Mouse (Mus musculus) adrenal gland, postnatal 10 days (tissue): Measurements from ENCODE around the gene Zfp738. TPM values are rescaled to one million over a fixed set of nuclear protein-coding genes. Genes with fewer than 3 reads are reported as not detected.
"Not testable (repeated sequence)": the region's sequence is repeated elsewhere in the genome, so short reads cannot be mapped to it uniquely, and the experiment has no call there.

Experiments
- DNase-seq: peaks from one replicate; pipeline ENCODE4 v3.0.0; 2021; ENCODE audit warnings: mixed read lengths
- long read RNA-seq, 2 experiments: library from polyadenylated mRNA; stranded (forward); transcript quantifications; one replicate each; pipeline ENCODE4 v2.0.0; 2021
- total RNA-seq, 2 experiments: library from RNA; stranded (reverse); gene quantifications; 2 replicates each; pipeline ENCODE4 v1.2.3; 2021

The Zfp738 gene
- 10 to 100 TPM in 1 of 2 experiments, 1 to 10 TPM in 1; 8.5 to 12.7 TPM for total RNA-seq
- long read RNA-seq, experiment 1, partial matches to known transcripts = 0 of 5 reads
- long read RNA-seq, experiment 1, other reads (novel, unspliced or antisense) = 2 of 5 reads
- long read RNA-seq, experiment 2, full-length matches to known transcripts = 3 of 3 reads
- long read RNA-seq, experiment 2, partial matches to known transcripts = 0 of 3 reads
- long read RNA-seq, experiment 2, other reads (novel, unspliced or antisense) = 0 of 3 reads

DNA sequence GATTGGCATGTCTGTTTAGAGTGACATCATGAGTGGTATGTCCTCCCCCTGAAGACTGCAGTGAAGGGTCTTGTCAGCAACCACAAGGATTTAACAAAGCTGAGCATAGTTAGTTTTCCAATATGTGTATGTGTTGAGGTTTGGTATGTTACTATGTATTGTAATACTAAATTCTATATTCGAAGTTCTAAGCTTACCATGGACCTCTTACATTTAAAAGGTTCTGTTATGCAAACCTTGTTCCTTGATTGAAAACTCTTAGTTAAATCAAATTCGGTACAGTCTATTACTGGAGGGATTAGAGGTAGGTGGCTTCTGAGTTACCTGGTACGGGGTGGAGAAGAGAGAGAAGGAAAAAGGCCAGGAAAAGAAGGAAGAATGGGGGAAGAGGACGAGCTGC, at the start of gene Zfp738:
Gene Zfp738 (minus strand): TSS at position 101 of the 400 bp plus-strand sequence.
- no peak for DNase-seq

DNA sequence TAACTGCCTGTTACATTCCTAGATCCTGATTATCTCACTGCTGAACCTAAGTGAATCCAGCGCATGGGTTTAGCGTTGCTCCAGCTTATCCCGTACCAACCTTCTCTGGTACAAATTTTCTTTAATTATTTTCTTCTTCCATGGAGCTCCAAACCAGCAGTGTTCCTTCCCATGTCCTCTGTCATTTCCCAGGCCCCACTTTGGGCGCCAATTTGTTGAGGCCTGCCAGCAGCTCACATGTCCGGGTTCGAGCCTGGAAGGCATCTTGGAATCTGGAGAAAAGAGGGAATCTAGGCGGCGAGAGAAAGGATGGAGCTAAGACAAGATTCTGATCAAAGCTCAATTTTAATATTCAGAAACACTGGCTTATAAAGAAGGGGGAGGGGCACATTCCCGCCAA, 47.5 kb upstream of the Zfp738 start:
- DNase-seq = not testable (repeated sequence)

DNA sequence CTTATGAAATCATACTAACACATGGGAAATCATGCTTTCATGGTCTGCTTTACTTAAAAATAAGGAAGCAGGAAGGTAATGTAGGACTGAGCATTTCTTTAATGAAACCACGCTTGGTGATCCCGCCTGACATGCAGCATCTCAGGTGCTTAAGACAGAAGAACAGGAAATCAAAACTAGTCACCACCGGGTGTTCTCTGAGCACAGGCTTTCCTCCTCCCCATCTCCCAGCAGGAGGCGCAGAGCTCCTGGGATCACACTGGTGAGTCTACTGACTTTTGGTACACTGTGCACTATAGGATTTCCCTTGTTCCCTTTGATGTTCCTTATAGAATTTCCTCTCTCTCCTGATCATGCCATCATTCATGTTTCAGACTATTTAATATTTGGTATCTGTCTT, 42.6 kb upstream of the Zfp738 start:
- DNase-seq = peak; percentile 46

DNA sequence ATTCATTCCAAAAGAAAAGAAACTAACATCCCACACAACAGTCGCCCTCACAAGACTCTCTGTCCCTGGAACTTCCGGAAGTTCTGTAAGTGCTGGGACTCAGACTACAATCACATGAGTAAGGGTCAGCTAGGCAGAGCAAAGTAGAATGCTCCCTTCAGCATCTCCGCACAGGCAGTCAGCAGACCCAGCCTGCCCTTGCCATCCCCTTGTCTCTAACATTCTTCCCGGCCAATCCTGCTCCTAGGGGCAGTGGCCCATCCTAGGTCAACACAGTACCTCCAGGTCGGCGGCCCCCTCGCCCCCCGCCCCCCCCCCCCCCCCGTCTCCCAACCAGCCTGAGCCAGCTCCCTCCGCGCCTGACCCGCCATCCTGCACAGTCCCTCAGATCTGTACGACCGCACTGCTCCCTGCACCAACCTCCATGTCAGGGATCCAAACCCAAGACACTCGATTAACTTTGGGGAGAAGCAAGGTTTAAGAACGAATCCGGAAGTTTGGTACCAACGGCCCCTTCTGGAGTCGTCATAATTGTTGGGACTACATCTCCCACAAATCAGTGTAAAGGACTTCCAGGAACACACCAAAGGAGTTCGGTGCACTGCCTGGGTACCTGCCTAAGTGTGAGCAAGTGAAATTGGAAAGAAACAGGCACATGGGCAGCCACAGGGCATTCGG, 41.9 kb upstream of the Zfp738 start, which contains the start of gene Zfp65:
Gene Zfp65 (minus strand): TSS at position 533 of the 678 bp plus-strand sequence.
- DNase-seq = peak; percentile 62

DNA sequence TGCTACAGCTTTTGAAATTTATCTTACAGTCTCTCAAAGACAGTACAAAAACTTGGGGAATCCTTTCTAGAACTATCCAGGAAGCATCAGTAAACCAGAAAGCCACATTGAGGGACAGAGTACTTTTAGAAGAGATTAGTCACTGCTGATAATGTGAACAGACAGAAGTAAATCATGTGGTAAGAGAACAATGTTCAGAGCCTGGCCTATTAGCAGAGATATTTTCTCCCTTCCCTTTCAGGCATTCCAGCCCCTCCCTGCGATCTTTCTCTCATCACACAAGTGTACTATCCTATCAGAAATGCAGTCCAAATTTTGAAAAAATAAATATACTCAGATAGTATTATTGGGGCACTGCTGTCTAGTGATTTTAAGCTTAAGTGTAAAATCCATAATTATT, 41.2 kb upstream of the Zfp738 start:
- DNase-seq = no peak

DNA sequence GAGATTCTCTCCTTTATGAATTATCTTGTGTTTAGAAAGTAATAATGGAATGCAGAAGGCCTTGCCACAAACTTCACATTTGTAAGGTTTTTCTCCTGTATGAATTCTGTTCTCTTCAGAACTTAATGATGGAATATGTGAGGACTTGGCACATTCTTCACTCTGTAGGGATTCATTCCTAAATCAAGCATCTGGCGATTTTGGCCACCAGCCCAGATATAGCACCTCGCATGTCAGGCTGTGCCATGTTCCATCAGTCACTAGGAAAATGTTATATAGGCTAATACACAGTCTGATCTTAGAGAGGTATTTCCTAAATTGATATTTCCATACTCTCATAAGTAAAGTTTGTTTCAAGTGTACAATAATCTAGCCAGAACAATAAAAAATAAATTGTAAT, 38.5 kb upstream of the Zfp738 start:
- DNase-seq = not testable (repeated sequence)

DNA sequence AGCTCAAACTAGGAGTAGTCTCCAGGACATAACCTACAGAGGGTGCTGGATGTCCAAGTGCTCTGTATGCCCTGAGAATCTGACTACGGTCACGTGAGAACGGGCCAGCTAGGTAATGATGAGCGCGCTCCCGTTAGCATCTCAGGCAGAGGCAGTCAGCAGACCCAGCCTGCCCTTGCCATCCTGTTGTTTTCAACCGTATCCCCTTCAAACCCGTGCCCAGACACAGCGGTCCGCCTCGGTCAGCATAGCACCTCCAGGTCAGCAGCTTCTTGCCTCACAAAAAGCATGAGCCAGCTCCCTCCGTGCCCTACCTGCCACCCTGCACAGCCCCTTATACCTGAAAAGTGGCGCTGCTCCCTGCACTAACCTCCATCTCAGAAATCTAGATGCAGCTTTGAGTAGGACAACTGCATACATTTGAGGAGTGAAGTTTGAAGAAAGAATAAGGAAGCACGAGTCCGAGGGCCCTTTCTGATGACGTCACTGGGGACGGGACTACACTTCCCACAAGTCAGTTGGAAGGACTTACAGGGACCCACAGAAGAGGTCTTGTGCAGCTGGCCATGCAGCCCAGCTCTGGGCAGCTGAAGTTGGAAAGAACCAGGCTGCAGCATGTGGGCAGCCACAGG, 37.1 kb upstream of the Zfp738 start:
- DNase-seq = peak; percentile 92

DNA sequence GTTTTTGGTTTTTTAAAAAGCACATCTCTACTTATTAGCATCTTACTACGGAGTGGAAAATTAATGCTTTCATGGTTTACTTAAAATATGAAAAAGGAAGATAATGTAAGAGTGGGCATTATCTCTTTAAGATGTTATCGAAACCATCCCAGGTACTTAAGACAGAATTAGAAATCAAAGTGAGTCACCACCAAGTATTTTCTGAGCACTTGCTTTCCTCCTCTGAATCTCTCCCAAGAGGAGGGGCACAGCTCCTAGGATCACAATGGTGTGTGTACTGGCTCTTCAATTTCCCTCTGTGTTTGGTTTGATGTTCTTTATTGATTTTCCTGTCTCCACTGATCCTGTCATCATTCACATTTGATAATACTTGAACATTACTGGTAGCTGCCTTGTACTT, 3.0 kb downstream of the Zfp738 start:
- not testable (repeated sequence) for DNase-seq

DNA sequence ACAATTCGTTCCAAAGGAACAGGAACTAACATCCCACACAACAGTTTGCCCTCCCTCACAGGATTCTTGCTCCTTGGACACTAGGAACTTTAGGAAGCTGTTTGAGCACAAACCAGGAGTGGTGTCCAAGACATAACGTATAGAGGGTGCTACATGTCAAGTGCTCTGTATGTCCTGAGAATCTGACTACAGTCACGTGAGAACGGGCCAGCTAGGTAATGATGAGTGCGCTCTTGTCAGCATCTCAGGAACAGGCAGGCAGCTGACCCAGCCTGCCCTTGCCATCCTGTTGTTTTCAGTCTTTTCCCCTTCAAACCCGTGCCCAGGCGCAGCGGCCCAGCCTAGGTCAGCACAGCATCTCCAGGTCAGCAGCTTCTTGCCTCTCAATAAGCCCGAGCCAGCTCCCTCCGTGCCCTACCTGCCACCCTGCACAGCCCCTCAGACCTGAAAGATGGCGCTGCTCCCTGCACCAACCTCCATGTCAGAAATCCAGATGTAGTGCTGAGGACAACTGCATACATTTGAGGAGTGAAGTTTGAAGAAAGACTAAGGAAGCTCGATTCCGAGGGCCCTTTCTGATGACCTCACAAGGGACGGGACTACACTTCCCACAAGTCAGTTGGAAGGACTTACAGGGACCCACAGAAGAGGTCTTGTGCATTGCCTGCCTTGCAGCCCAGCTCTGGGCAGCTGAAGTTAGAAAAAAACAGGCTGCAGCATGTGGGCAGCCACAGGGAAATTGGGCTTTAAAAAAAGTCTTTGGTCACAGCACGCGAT, 3.7 kb downstream of the Zfp738 start:
- peak; percentile 91 for DNase-seq

DNA sequence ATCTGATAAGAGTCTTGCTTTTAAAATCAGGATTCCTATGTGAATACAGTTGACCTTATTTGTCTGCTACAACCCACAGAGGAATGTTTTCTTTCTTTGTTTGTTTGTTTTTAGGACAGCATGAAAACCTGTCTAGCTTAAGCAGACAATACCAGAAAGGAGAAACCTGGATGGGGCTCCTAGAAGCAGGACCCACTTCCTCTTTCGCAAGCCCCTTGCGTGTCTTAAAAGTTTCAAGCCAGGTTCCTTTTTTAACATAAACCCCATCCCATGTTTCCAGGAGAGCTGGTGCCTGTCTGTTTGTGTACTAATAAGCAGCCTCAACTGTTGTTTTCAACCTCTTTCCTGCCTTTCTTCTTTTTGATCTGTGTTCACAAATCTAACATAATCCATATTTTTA, 12.0 kb downstream of the Zfp738 start:
- no peak for DNase-seq

DNA sequence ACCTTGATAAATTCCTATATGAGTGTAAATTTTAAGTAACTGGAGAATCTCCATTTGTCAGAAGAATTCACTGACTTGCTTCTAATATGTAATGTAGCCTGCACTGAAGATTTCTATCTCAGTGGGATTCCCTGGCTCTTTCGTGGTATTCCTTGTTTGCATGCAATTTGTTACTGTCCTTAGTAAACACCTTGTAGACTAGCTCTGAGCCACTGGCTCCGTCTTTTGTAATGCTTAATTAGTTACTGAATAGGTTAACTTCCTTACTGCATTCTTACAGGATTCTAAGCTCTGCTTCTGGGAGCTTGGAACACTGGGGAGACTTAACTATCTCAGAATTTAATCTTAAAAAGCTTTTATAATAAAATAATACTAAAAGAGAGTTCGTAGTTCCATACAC, 34.4 kb downstream of the Zfp738 start:
- no peak for DNase-seq

DNA sequence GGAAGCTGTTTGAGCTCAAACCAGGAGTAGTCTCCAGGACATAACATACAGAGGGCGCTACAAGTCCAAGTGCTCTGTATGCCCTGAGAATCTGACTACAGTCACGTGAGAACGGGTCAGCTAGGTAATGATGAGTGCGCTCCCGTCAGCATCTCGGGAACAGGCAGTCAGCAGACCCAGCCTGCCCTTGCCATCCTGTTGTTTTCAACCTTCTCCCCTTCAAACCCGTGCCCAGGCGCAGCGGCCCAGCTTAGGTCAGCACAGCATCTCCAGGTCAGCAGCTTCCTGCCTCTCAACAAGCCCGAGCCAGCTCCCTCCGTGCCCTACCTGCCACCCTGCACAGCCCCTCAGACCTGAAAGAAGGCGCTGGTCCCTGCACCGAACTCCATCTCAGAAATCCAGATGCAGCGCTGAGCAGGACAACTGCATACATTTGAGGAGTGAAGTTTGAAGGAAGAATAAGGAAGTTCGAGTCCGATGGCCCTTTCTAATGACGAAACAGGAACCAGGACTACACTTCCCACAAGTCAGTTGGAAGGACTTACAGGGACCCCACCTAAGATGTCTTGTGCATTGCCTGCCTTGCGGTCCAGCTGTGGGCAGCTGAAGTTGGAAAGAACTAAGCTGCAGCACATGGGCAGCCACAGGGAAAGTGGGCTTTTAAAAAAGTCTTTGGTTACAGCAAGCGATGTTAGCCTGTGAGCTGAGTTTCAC, 49.4 kb downstream of the Zfp738 start, which contains the start of the genes Gm49345 and Zfp729a:
Gene Gm49345 (minus strand): TSS at position 476 of the 714 bp plus-strand sequence.
Gene Zfp729a (minus strand): TSS at position 498 of the 714 bp plus-strand sequence.
- DNase-seq = peak; percentile 89

DNA sequence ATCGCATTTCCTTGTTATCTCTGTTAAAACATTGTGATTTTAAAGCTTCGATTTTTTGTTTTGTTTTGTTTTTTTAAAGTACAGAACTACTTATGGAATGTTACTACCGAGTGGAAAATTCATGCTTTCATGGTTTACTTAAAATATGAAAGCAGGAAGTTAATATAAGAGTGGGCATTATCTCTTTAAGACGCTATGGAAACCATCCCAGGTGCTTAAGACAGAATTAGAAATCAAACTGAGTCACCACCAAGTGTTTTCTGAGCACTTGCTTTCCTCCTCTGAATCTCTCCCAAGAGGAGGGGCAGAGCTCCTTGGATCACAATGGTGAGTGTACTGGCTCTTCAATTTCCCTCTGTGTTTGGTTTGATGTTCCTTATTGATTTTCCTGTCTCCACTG, 76.8 kb downstream of the Zfp738 start:
- no peak for DNase-seq

DNA sequence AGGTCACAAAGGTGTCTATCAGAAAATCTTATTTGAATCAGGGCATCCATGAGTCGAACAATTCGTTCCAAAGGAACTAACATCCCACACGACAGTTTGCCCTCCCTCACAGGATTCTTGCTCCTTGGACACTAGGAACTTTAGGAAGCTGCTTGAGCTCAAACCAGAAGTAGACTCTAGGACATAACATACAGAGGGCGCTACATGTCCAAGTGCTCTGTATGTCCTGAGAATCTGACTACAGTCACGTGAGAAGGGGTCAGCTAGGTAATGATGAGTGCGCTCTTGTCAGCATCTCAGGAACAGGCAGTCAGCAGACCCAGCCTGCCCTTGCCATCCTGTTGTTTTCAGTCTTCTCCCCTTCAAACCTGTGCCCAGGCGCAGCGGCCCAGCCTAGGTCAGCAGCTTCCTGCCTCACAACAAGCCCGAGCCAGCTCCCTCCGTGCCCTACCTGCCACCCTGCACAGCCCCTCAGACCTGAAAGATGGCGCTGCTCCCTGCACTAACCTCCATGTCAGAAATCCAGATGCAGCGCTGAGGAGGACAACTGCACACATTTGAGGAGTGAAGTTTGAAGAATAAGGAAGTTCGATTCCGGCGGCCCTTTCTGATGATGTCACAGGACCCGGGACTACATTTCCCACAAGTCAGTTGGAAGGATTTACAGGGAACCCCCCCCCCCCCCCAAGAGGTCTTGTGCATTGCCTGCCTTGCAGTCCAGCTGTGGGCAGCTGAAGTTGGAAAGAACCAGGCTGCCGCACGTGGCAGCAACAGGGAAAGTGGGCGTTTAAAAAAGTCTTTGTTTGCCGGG, 77.6 kb downstream of the Zfp738 start, which contains the start of gene Zfp729b:
Gene Zfp729b (minus strand): TSS at position 642 of the 811 bp plus-strand sequence.
- peak; percentile 92 for DNase-seq

Other genes with a start within 250 kb of the Zfp738 start
- gene Zfp874a, start 235.4 kb downstream of the Zfp738 start, total RNA-seq = 10 to 100 TPM; 11.1 to 13.2 TPM
- gene Zfp874b, start 202.8 kb downstream of the Zfp738 start, total RNA-seq = 10 to 100 TPM; 11.7 to 14.2 TPM
- 1 to 10 TPM; 6.0 to 8.1 TPM for gene Zfp58, start 186.5 kb downstream of the Zfp738 start, total RNA-seq
- not detected for gene Gm26965, start 160.9 kb downstream of the Zfp738 start, total RNA-seq
- 10 to 100 TPM; 19.5 to 21.5 TPM for gene Zfp87, start 160.9 kb downstream of the Zfp738 start, total RNA-seq
- 1 to 10 TPM; 8.0 to 8.5 TPM for gene Zfp748, start 133.2 kb downstream of the Zfp738 start, total RNA-seq
- 1 to 10 TPM; 7.3 to 8.7 TPM for gene Zfp729b, start 77.4 kb downstream of the Zfp738 start, total RNA-seq
- gene Gm49345, start 49.3 kb downstream of the Zfp738 start, total RNA-seq = not detected
- 1 to 10 TPM; 4.3 to 7.2 TPM for gene Zfp729a, start 49.3 kb downstream of the Zfp738 start, total RNA-seq
- gene Zfp65, start 42.1 kb upstream of the Zfp738 start, total RNA-seq = 10 to 100 TPM in 1 of 2 experiments, 1 to 10 TPM in 1; 8.9 to 11.7 TPM
- 1 to 10 TPM; 3.6 to 6.4 TPM for gene Zfp85, start 68.2 kb upstream of the Zfp738 start, total RNA-seq
- 1 to 10 TPM; 1.2 to 2.2 TPM for gene Zfp493, start 92.6 kb upstream of the Zfp738 start, total RNA-seq
- gene Zfp273, start 126.7 kb upstream of the Zfp738 start, total RNA-seq = 1 to 10 TPM; 3.5 to 5.5 TPM
- 1 to 10 TPM; 2.3 to 2.4 TPM for gene Gm10037, start 144.0 kb upstream of the Zfp738 start, total RNA-seq
- not detected for gene BC048507, start 176.3 kb upstream of the Zfp738 start, total RNA-seq